Mouse (Mus musculus) thymus, postnatal 10 days (tissue): ENCODE data around the gene Hspb11.

Source experiments
- DNase-seq, 2 experiments: peaks; one replicate each; pipeline ENCODE4 v3.0.0; 2021; ENCODE audit warnings: low spot score in 2 of 2

Hspb11 gene

DNA sequence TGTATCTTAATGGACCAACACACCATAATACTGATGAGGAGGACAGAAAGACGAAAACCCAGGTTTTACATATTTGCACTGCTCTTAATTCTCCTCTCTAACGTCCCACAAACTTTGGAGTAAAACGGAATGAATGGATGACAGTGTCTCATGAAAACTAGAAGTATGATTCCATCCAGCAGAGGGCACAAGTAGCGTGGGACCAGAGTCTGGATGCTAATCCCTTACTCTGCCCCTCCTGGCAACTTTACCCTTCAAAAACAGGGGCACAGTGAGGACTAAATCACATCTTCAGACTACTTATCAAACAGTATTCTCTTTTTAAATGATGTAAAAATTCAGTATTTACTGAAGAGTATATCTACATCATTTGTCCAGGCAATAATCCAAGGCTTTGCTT, 2.9 kb upstream of the Hspb11 start:
- DNase-seq: peak; percentile 28 to 71

DNA sequence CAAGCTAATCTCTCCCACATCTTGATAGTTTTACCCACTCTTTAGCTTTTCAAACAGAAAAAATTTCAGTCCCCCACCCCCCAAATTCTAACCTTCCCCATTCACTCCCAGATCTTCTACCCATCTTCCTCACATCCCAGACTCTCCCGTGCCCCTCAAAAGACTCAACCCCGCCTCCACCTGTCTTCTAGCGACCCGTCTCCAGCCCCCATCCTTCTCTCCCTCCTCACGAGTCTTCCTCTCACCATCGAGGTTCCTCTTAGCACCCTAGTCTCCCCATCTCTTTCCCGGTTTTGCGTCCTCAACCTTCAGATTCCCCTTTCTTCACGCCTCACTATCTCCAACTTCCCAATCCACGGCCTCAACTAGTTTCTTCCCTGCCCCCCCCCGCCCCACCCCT, 871 bp upstream of the Hspb11 start:
- DNase-seq: peak in 1 of 2 experiments; percentile 28

DNA sequence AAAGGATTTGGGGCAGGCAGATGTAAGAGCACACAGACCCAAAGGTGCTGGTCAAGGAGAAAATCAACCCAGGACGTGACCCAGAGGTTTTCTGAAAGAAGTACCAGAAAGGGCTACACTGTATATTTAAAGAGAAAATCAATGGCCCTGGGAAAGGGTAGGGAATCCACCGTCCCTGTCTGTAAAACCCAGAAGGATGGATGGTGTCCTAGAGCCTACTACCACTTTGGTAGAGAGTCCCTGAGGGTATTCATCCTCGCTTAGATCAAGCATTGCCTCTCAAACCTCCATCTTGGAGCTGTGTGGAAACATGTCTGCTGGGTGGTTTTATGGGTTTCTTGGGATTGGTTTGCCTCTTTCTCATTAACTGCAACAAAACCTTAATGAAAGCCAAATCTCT, 1.0 kb downstream of the Hspb11 start:
- no peak for DNase-seq

DNA sequence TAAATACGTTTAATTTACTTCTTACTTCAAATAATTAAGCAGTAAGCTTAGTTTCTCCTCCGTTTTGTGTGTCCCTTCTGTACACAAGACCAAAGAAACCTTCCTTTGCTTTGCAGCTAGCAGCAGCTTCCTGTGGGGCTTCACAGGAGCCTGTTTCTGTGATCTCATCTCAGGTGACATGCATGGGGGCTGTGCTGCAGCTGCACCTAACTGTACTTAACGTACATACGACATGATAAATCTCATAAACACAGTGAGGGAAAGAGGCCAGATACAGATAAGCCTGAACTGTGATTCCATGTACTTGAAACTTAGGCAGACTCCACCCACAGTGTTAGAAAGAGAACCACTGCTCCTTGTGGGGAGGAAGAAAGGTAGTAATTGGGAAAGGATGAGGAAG, 6.6 kb downstream of the Hspb11 start:
- DNase-seq: peak; percentile 77 to 81

DNA sequence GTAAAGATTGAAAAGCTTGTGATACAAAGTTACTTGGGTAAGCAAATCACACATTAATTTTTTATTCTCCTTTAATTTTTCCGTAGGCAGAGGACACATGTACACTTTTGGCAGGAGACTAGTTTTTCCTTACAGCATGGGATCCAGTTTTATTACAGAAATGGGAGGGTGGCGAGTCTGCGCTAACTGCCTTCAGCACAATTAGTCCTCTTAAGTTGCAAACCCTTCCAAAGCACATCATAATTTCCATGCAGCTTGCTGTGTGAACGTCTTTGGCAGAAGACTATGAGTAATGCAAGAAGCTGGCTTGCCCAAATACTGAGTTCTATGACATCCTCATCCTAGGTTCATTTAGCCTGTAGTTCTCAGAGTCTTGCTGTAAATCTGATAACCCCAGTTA, 20.3 kb downstream of the Hspb11 start:
- no peak for DNase-seq

DNA sequence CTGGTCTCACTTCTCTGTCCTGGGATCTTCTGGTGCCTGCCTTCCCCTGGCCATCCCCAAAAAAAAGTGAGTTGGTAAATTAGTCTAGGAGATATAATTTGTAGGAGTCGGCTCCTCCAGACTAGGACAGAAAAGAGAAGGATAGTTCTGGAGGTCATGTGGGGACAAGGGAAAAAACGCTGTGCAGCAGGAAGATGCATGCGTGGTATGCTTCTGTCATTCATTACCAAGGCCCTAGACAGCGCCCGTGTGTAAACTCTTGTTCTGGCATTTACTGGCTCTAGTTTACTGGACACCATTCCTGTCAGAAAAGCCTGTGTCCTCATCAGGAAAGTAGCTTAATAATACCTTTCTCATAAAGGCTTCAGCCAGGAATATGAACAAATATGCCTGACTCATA, 21.1 kb downstream of the Hspb11 start:
- no peak for DNase-seq

DNA sequence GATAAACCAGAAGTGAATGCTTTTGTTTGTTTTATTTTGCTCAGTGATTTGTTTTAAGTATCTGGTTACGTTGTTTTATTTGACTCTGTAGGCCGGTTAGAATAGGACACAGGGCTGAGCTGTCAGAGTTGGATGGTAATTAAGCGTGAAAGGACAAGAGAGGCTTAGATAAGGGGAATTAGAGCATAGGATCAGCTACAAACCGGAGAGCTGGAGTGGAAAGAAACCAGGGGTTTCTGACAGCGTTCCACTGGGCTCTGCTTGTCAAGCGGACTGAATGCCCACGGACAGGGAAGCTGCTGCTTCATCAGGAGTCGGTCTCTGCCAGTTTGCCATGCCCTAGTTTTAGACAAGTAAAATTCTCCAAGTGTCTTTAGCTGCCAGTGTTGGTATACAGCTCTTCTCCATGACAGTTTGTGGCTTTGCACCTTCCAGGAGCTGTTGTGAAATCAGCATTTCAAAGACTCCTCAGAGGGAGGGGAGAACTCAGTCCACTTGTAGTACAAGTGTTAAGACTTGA, 24.9 kb downstream of the Hspb11 start:
- DNase-seq: no peak

DNA sequence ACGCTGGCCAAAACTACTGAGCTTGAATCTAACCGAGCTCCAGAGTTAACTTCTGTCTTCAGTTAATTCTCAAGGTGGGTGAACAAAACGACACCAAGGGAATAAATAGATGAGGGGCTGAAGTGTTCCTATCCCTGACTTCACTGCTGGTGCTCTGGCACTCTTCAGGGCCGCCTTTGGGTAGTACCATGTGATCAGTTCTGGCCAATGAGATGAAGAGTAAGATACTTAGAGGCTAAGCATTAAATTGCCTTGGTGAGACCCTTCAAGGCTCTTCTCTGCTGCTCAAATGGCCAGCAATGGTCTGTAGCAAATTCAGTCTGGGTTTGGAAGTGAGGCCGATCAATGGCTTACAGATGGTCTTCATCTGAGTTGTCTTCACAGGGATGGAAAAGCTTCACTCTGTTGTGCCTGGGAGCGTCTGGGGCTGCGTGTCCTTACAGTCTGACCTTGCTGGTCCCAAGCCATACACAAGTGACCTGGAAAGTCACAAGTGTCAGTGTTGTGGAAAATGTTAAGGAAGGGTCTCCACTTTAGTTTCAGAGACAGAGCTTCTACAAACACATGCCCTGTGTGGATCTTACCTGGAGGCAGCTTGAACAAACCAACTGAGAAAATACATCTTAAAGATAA, 27.6 kb downstream of the Hspb11 start:
- DNase-seq: no peak

DNA sequence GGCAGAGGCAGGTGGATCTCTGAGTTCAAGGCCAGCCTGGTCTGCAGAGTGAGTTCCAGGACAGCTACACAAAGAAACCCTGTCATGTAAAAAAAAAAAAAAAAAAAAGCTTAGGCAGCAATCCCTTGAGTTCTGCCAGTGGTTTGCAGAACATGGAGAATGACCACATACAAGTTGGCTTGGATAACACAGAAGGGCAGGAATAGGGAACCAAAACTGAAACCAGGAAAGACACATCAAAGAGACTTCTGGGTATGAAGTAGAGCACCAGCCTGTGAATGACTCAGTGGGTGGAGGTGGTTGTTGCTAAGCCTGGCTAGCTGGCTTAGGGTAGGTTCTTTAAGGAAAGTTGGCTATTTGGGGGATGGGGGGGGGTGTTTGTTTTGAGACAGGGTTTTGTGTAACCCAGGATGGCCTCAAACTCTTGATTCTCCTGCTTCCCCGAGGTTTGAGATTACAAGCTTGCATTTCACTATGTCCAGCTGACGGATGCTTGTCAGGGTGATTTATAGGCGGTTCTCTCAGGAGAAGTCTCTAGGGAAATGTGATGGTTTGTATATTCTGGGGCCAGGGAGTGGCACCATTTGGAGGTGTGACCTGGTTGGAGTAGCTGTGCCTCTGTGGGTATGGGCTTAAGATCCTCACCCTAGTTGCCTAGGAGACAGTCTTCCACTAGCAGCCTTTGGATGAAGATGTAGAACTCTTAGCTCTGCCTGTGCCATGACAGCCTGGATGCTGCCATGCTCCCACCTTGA, 32.2 kb downstream of the Hspb11 start:
- DNase-seq: no peak

DNA sequence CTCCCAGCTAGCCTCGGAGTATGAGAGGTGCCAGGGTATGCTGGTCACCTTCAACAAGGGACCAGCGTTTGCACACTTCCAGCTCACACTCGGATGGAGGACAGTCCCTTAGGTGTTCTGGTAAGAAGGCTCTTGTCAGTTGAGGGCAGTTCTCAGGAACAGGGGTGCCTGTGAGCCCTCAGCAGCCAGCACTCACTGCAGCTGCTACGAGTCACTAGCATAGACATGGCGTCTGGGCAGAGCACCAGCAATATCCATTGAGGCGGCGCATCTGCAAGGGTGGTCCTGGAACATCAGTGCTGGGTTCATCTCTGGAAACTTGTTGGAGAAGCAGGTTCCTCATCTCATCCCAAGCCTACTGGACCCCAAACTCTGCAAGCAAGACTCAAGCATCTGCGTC, 33.0 kb downstream of the Hspb11 start:
- DNase-seq: no peak

DNA sequence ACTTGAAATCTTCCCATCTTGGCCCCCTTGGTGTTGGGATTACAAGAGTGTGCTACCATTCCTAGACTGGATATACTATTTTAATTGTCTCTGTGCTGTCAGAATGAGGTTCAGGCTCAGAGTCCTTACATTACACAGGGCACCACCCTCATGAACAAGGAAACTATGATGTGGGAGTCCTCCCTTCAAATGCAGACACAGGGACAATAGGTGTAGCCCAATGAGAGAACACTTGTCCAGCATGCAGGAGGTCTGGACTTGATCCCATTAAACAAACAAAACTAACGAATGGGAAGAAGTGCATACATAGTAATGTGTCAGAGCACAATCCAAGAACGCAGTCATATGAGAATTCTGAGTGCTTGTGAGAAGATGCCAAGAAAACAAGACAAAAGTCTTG, 34.1 kb downstream of the Hspb11 start:
- DNase-seq: no peak

DNA sequence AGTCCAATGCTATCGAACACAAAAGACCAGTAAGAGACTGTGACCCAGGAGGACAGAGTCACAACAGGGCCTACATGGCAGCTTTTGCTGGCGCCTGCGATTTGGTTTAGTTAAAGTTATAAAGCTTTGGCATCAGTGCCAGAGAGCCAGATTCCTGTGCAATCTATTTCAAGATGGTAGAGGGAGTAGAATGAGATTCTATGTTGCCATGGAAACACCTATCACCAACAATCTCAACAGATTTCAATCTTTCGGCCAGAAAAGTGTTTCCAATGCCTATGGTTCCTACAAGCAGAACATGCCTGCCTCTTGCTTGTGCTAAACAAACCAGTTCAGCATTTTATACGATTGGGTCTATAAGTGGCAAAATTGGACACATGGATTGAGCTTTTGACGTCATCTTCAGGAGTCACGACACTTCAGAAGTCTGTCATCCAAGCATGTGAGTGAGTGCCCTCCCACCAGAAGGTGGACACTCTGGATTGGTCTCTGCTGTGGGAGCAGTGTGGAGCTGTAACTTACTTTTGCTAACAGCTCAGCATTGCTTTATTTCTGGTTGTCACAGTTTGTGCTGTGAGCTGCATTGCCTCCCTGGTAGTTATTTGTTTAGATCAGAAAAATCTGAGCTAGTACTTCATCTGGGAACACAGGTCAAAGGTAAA, 38.3 kb downstream of the Hspb11 start:
- DNase-seq: no peak

DNA sequence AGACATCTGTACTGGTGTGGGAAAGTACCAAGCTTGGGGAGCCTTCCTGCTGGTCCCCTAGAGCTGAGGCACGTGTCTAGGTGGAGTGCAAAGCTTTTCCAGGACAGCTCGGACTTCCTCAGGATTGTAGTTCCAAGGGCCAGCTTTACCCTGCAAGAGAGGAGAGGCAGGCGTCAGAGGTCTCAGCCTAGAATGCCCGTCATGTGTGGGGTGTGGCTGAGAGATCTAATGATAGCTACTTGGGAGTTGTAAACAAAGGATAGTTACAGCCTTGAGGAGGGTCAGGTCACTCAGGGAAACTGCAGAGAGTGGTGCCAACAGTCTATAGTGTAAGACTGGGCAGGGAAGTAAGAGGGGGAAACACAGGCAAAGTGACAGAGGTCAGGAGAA, 38.9 kb downstream of the Hspb11 start:
- DNase-seq: no peak

DNA sequence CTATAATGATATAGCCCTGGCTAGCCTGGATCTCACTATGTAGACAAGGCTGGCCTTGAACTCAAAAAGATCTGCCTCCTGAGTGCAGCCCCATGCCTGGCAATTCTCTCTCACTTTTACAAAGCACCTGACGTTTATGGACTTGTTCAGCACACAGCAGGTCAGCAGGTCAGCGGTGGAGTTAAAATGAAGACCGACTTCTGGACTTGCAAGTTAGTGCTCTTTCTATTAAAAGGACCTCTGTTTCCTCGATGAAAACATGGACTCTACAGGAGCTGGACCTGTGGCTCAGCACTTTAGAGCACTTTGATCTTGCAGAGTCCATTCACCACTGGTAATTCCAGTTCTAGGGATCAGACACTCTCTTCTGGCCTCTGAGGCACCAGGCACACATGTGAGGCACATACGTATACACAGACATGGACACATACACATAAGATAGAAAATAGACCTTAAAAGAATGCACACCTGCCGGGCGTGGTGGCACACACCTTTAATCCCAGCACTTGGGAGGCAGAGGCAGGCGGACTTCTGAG, 44.7 kb downstream of the Hspb11 start:
- no peak for DNase-seq

DNA sequence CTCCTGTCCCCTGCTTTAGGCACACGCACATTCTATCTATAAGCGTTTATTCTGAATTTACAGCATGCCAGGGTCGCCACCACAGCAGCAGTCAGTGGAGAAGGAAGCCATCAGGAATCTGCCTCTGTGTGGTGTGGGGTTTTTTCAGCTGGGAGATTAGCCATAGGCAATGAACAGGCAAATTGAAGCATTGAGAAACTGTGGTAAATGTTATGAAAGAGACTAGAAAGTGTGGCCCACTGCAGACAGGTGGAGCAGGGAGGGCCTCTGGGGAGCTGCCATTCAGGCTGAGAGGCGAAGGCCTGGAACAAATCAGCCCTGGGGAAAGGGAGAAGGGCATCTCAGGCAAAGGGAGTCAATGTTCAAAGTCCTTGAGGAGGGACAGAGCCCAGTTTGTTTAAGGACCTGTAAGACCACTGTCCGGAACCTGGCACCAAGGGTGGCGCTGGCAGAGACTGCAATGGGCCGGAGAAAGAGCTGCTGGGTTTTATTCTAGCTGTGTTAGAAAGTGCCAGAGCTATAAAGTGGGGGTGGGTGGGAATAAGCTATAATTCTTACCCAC, 46.5 kb downstream of the Hspb11 start:
- no peak for DNase-seq

DNA sequence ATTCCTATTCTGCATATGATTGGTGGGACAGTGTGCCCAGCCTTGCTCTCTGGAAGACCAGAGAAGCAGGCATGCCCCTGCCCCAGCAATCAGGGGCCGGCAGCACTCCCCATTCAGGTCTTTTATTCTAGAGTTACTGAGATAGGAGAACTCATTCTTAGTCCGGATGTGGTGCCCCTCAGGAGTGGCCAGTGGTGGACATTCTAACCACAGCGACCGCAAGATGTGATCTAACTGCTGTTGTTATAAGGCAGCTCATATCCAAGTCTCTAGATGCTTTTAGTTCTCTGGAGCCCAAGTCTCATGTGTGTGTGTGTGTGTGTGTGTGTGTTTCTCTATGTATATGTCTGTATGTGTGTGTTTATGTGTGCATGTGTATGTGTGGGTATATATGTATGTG, 47.0 kb downstream of the Hspb11 start:
- DNase-seq: no peak

DNA sequence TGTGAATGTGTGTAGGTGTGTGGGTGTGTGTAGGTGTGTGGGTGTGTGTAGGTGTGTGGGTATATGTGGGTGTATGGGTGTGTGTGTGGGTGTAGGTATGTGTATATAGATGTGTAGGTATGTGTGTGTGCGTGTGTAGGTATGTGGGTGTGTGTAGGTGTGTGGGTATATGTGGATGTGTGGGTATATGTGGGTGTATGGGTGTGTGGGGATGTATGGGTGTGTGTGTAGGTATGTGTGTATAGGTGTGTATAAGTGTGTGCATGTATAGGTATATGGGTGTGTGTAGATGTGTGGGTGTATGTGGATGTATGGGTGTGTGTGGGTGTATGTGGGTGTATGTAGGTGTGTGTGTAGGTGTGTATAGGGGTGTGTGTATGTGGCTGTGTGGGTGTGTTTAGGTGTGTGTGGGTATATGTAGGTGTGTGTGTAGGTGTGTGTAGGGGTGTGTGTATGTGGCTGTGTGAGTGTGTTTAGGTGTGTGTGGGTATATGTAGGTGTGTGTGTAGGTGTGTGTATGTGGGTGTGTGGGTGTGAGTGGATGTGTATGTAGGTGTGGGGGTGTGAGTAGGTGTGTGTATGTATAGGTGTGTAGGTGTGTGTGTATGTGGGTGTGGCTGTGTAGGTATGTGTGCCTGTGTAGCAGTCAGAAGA, 47.6 kb downstream of the Hspb11 start:
- no peak for DNase-seq

DNA sequence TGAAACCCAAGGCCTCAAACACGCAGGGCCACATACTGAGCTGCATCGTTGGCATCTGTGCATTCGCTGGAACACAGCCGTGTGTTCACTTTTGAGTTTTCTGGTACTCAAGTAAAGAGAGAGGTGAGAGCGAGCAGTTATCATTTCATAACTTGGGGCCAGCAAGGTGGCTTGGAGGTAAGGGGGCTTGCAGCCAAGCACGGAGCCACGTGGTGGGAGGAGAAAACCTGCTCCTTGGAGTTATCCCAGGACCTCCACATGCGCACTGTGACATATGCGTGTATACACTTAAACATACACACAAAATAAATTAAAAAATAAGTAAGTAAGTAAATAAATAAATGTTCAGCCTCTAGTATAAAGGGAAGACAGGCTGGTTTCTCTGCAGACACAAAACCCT, 48.8 kb downstream of the Hspb11 start:
- DNase-seq: no peak

DNA sequence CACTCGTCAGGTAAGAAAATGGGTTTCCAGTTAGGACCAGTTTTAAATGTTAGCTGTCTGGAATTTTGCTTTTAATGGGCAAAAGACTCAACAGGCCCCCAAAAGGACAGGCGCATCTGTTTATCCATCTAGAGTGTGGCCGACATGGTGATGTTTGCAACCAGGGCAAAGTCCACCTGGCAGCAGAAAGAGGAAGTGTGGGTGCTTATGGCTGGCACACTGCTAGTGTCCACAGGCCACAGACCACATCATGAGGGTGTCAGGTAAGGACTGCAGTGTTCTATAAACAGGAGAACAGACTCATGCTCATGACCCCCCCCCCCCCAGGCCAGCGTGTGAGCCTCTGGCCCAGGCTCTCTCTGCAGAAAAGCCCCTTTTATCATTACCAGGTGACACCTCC, 49.4 kb downstream of the Hspb11 start:
- no peak for DNase-seq

DNA sequence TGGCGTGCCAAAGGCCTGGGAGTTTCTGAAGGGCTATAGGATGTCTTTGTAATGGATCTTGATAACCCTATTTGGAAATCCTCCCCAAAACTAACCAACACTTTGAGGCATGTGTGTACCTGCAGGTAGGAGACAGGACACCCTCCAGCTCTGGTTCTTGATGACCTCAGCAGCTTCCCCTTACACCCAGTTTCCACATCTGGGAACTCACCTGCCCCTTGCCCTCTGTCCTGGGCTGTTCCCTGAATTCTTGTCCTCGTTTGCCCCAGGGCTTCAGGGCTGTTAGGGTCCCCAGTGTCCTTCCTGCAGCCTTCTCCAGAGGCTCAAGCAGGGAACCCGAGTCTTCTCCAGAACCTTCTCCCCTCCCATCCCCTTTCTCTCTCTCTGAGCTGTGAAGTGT, 50.1 kb downstream of the Hspb11 start:
- no peak for DNase-seq

DNA sequence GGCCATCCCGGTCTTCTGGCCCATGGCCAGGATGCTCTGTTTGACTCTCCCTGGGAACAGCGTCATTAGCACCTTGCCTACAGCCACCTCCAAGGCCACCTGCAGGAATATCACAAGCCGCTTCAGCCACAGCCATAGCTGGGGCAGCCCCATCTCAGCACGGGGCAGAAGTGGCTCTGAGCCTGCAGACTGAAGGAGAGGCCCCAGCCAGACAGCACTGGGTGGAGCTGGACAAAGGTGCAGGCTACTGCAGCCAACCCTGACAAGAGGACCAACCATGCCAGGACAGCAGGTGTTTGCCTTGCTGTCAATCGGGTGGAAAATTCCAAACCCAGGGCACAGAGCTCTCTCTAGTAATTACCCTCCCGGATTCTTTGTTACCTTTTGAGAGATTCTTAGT, 53.6 kb downstream of the Hspb11 start, which contains the start of gene Dio1:
Gene Dio1 (minus strand): TSS at position 204 of the 400 bp plus-strand sequence.
- DNase-seq: no peak
